9 mouse cellular contexts compared by ENCODE assay signal in genomic region chr7:109082269-109083112, GRCm38 (mm10). TPM values are rescaled to one million over a fixed set of nuclear protein-coding genes. Genes with fewer than 3 reads are reported as not detected.
DNase-seq lines count a peak whose midpoint lies in the region; ATAC-seq and TF ChIP-seq lines count a peak whose summit lies in the region.
"Had no signal": no experiment of that assay in that cellular context is flagged by ENCODE, and none has a peak within 500 bp of the region (broad histone marks: within the 10 kb centered on the region; RNA-seq: fewer than 3 reads in every experiment).

No protein-coding gene starts in this region.

- no peak for DNase-seq in layer of hippocampus, adult 2 months (ENCODE audit: low spot score in 2 of 2)
- DNase-seq in layer of hippocampus, adult 11-12 months (ENCODE audit: low spot score): no peak
- DNase-seq in kidney, postnatal 4 days: peak; percentile 77 to 78
- DNase-seq in right cerebral cortex, postnatal 36 days (ENCODE audit: low spot score in 2 of 2): no peak
- no peak for DNase-seq in spleen, adult 18-20 months

- H3K27me3 ChIP-seq in heart, embryonic 14.5 days (ENCODE audit: control insufficient read depth, insufficient read depth, low read length): peaks cover 19% of the 10 kb centered on the region; the same call in 1 of the 2 replicates
- 0 out of 2 replicates have a peak, but pooled peaks cover 3% of the 10 kb centered on the region for H3K27me3 ChIP-seq in midbrain, embryonic 15.5 days (replicated peaks)

- H3K4me2 ChIP-seq in heart, embryonic 14.5 days (ENCODE audit: low read length): peak overlapping the region; percentile 72
- peak overlapping the region; percentile 63 for H3K4me2 ChIP-seq in midbrain, embryonic 15.5 days

- H3K36me3 ChIP-seq in heart, embryonic 14.5 days (ENCODE audit: control insufficient read depth, insufficient read depth, low read length): no peaks in the 10 kb centered on the region
- H3K36me3 ChIP-seq in midbrain, embryonic 15.5 days (replicated peaks): no peaks in the 10 kb centered on the region
- H3K36me3 ChIP-seq: G1E had no signal

- H3K4me1 ChIP-seq in cortical plate, adult 2 months (ENCODE audit: control insufficient read depth, insufficient read depth, low read length): peaks cover 2% of the 10 kb centered on the region; the same call in 1 of the 2 replicates
- peaks cover 0 to 4% of the 10 kb centered on the region in 2 experiments; a peak in 1 of 4 replicates for H3K4me1 ChIP-seq in heart, embryonic 14.5 days (ENCODE audit: control insufficient read depth in 2 of 2, insufficient read depth in 2 of 2, low read length in 2 of 2)
- peaks cover 16% of the 10 kb centered on the region for H3K4me1 ChIP-seq in midbrain, embryonic 15.5 days

- no peak overlapping the region for H3K9ac ChIP-seq in heart, embryonic 14.5 days (ENCODE audit: low read length)
- peak overlapping the region; percentile 88 for H3K9ac ChIP-seq in midbrain, embryonic 15.5 days

- H3K4me3 ChIP-seq in layer of hippocampus, adult 2 months: peak overlapping the region; percentile 82
- H3K4me3 ChIP-seq in cortical plate, adult 2 months (ENCODE audit: insufficient read depth, low read length): peak overlapping the region; percentile 36
- peak overlapping the region; percentile 44 to 47 for H3K4me3 ChIP-seq in heart, embryonic 14.5 days (ENCODE audit: control insufficient read depth in 1 of 2, insufficient read depth in 1 of 2, low read depth in 1 of 2, low read length in 2 of 2)
- H3K4me3 ChIP-seq in midbrain, embryonic 15.5 days: peak overlapping the region; percentile 97

- ATAC-seq in heart, embryonic 14.5 days (ENCODE audit: insufficient number of reproducible peaks, insufficient read depth, low FRiP score, low read depth): no peak
- ATAC-seq in midbrain, embryonic 15.5 days (replicated peaks): peak; percentile 25; the same call in 1 of the 2 replicates

- WGBS in heart, embryonic 14.5 days: 22% methylated on average over 12 of the region's 12 CpGs
- WGBS in midbrain, embryonic 15.5 days: 13% methylated on average over 12 of the region's 12 CpGs

- TF ChIP-seq CTCF in layer of hippocampus, adult 2 months (conservative IDR thresholded peaks at IDR 0.05): no peak
- TF ChIP-seq CTCF in cortical plate, adult 2 months (IDR thresholded peaks at IDR 0.05; ENCODE audit: extremely low read depth, insufficient read depth, low read length): no peak

- H3K9me3 ChIP-seq in heart, embryonic 14.5 days (ENCODE audit: control insufficient read depth, low read length): no peaks in the 10 kb centered on the region
- H3K9me3 ChIP-seq in midbrain, embryonic 15.5 days: no peaks in the 10 kb centered on the region
- H3K9me3 ChIP-seq: G1E had no signal

- peak overlapping the region; percentile 88 for H3K27ac ChIP-seq in layer of hippocampus, adult 2 months
- H3K27ac ChIP-seq in cortical plate, adult 2 months (ENCODE audit: insufficient read depth, low read length): no peak overlapping the region
- H3K27ac ChIP-seq in heart, embryonic 14.5 days (replicated peaks in 1 of 2; ENCODE audit: control insufficient read depth in 1 of 2, insufficient read depth in 1 of 2, low read depth in 2 of 2, low read length in 2 of 2): no peak overlapping the region
- H3K27ac ChIP-seq in midbrain, embryonic 15.5 days: peak overlapping the region; percentile 76

- TF ChIP-seq POLR2A in cortical plate, adult 2 months (IDR thresholded peaks at IDR 0.05; ENCODE audit: extremely low read depth, insufficient read depth, low read length): no peak

RNA-seq across cellular contexts. Expression of gene Ric3, which starts 0.6 kb away (rescaled TPM):
- 10 to 100 TPM; 69.6 to 72.0 TPM for total RNA-seq in layer of hippocampus, adult 2 months (2021)
- polyA plus RNA-seq in cortical plate, adult 2 months (2012; rRNA removed): 42.7 and 42.8 TPM in 2 replicates
- 0.50 and 0.90 TPM in 2 replicates for polyA plus RNA-seq in heart, embryonic 14.5 days (2014; fragmentation: Nextera tagmentation; extraction: Ambion mirVana)
- 35.1 and 39.1 TPM in 2 replicates for polyA plus RNA-seq in midbrain, embryonic 15.5 days (2015; fragmentation: Nextera tagmentation; extraction: Ambion mirVana)
- polyA plus RNA-seq: G1E had no signal

Comparison
In these comparisons a context has a peak if more than half of its experiments do, and no peak if none do; other contexts are left out.
1. DNase-seq: peak in kidney, postnatal 4 days (2 of 2); none in layer of hippocampus, adult 2 months (0 of 2), layer of hippocampus, adult 11-12 months (single experiment), right cerebral cortex, postnatal 36 days (0 of 2) and spleen, adult 18-20 months (0 of 2).
2. H3K27ac ChIP-seq: peak in layer of hippocampus, adult 2 months (single experiment) and midbrain, embryonic 15.5 days (single experiment); none in cortical plate, adult 2 months (single experiment) and heart, embryonic 14.5 days (0 of 2).
3. H3K4me3 ChIP-seq: peak in every context shown above with its lines; median percentile 97 in midbrain, embryonic 15.5 days; 82 in layer of hippocampus, adult 2 months; 46 in heart, embryonic 14.5 days; 36 in cortical plate, adult 2 months.
4. RNA of gene Ric3, which starts 0.6 kb away (polyA plus RNA-seq): 42.7 to 42.8 TPM in cortical plate, adult 2 months and 35.1 to 39.1 TPM in midbrain, embryonic 15.5 days; 0.50 to 0.90 TPM in heart, embryonic 14.5 days; every median in the first group is over 10 times any median in the second.